ENCODE assay signal across 13 mouse cellular contexts in genomic region chr9:88335839-88336238, GRCm38 (mm10).
"Had no signal": no experiment of that assay in that cellular context is flagged by ENCODE, and none has a peak within 500 bp of the region (broad histone marks: within the 10 kb centered on the region; RNA-seq: fewer than 3 reads in every experiment).

No protein-coding gene starts in this region.

- DNase-seq: liver, postnatal 0 days; lung, adult 2 months; lung, postnatal 14 days; lung, postnatal 36 days; retina, postnatal 1 day; right cerebral cortex, adult 18-20 months; right cerebral cortex, postnatal 25 days; right cerebral cortex, postnatal 4 days; thymus, postnatal 14 days; thymus, postnatal 36 days had no signal

- ATAC-seq: liver, postnatal 0 days; lung, postnatal 0 days; midbrain, embryonic 13.5 days; midbrain, embryonic 15.5 days had no signal
